Mouse (Mus musculus): ENCODE measurements around the gene Gm17387. TPM values are rescaled to one million over a fixed set of nuclear protein-coding genes. Genes with fewer than 3 reads are reported as not detected.
A peak's percentile ranks its signal among the peaks of the same experiment; 100 is the strongest.

Gm17387 gene
- polyA plus RNA-seq, 1 experiment from 2014 or later, result not detected

- WGBS, result 17% methylated on average over 1 of the region's 1 CpGs
- no peak for ATAC-seq (ENCODE audit: insufficient number of reproducible peaks, insufficient read depth, low FRiP score, low read depth)
These were observed 31.1 kb upstream of the Gm17387 start for GRCm38 (mm10) chr7:140997817-140998216.

GRCm38 (mm10) chr7:140998853-140999700 is 29.9 kb upstream of the Gm17387 start:
- Histone ChIP-seq H3K9me3 (ENCODE audit: control insufficient read depth, low read depth, low read length) (no peaks in the 10 kb centered on the region), H3K4me3 (ENCODE audit: low read depth, low read length) (no peak overlapping the region), H3K4me2 (replicated peaks; ENCODE audit: low read depth, low read length) (no peak overlapping the region), H3K4me1 (ENCODE audit: control insufficient read depth, insufficient read depth, low read length) (no peaks in the 10 kb centered on the region), H3K36me3 (ENCODE audit: control insufficient read depth, insufficient read depth, low read length) (no peaks in the 10 kb centered on the region), H3K9ac (replicated peaks; ENCODE audit: low read depth, low read length) (no peak overlapping the region), H3K27me3 (ENCODE audit: control insufficient read depth, insufficient read depth, low read length) (no peaks in the 10 kb centered on the region), H3K27ac (ENCODE audit: low read length) (no peak overlapping the region)
- ATAC-seq (ENCODE audit: insufficient number of reproducible peaks, insufficient read depth, low FRiP score, low read depth), result no peak
- WGBS, result 86% methylated on average over 11 of the region's 11 CpGs

More at GRCm38 (mm10) chr7:140997817-140998216, 31.1 kb upstream of the Gm17387 start:
- no peaks in the 10 kb centered on the region for H3K9me3 ChIP-seq (ENCODE audit: control insufficient read depth, low read depth, low read length)
- H3K27ac ChIP-seq (ENCODE audit: low read length), result no peak overlapping the region
- H3K4me2 ChIP-seq (replicated peaks; ENCODE audit: low read depth, low read length), result no peak overlapping the region
- no peaks in the 10 kb centered on the region for H3K27me3 ChIP-seq (ENCODE audit: control insufficient read depth, insufficient read depth, low read length)
- H3K4me3 ChIP-seq (ENCODE audit: low read depth, low read length), result no peak overlapping the region
- no peaks in the 10 kb centered on the region for H3K36me3 ChIP-seq (ENCODE audit: control insufficient read depth, insufficient read depth, low read length)
- H3K4me1 ChIP-seq (ENCODE audit: control insufficient read depth, insufficient read depth, low read length), result no peaks in the 10 kb centered on the region
- no peak overlapping the region for H3K9ac ChIP-seq (replicated peaks; ENCODE audit: low read depth, low read length)

- 79% methylated on average over 15 of the region's 15 CpGs for WGBS
These were observed 27.8 kb upstream of the Gm17387 start for GRCm38 (mm10) chr7:141000881-141001708.

GRCm38 (mm10) chr7:141003248-141004010 is 25.5 kb upstream of the Gm17387 start:
- no peak for ATAC-seq (ENCODE audit: insufficient number of reproducible peaks, insufficient read depth, low FRiP score, low read depth)
- Histone ChIP-seq H3K4me2 (replicated peaks; ENCODE audit: low read depth, low read length) (no peak overlapping the region), H3K36me3 (ENCODE audit: control insufficient read depth, insufficient read depth, low read length) (no peaks in the 10 kb centered on the region), H3K4me3 (ENCODE audit: low read depth, low read length) (no peak overlapping the region), H3K9ac (replicated peaks; ENCODE audit: low read depth, low read length) (no peak overlapping the region), H3K27ac (ENCODE audit: low read length) (no peak overlapping the region), H3K9me3 (ENCODE audit: control insufficient read depth, low read depth, low read length) (no peaks in the 10 kb centered on the region), H3K27me3 (ENCODE audit: control insufficient read depth, insufficient read depth, low read length) (no peaks in the 10 kb centered on the region), H3K4me1 (ENCODE audit: control insufficient read depth, insufficient read depth, low read length) (peaks cover under 1% of the 10 kb centered on the region; the same call in 1 of the 2 replicates)
- 67% methylated on average over 5 of the region's 5 CpGs for WGBS

More at GRCm38 (mm10) chr7:141000881-141001708, 27.8 kb upstream of the Gm17387 start:
- Histone ChIP-seq H3K27me3 (ENCODE audit: control insufficient read depth, insufficient read depth, low read length) (no peaks in the 10 kb centered on the region), H3K36me3 (ENCODE audit: control insufficient read depth, insufficient read depth, low read length) (no peaks in the 10 kb centered on the region), H3K4me1 (ENCODE audit: control insufficient read depth, insufficient read depth, low read length) (no peaks in the 10 kb centered on the region), H3K4me3 (ENCODE audit: low read depth, low read length) (no peak overlapping the region), H3K9me3 (ENCODE audit: control insufficient read depth, low read depth, low read length) (no peaks in the 10 kb centered on the region), H3K9ac (replicated peaks; ENCODE audit: low read depth, low read length) (no peak overlapping the region), H3K4me2 (replicated peaks; ENCODE audit: low read depth, low read length) (no peak overlapping the region), H3K27ac (ENCODE audit: low read length) (no peak overlapping the region)
- no peak for ATAC-seq (ENCODE audit: insufficient number of reproducible peaks, insufficient read depth, low FRiP score, low read depth)

- Histone ChIP-seq H3K36me3 (ENCODE audit: control insufficient read depth, insufficient read depth, low read length) (no peaks in the 10 kb centered on the region), H3K27ac (ENCODE audit: low read length) (no peak overlapping the region), H3K9me3 (ENCODE audit: control insufficient read depth, low read depth, low read length) (no peaks in the 10 kb centered on the region), H3K27me3 (ENCODE audit: control insufficient read depth, insufficient read depth, low read length) (no peaks in the 10 kb centered on the region), H3K4me1 (ENCODE audit: control insufficient read depth, insufficient read depth, low read length) (peaks cover 18% of the 10 kb centered on the region; the same call in 1 of the 2 replicates), H3K4me3 (ENCODE audit: low read depth, low read length) (no peak overlapping the region), H3K4me2 (replicated peaks; ENCODE audit: low read depth, low read length) (no peak overlapping the region), H3K9ac (replicated peaks; ENCODE audit: low read depth, low read length) (no peak overlapping the region)
- 84% methylated on average over 6 of the region's 6 CpGs for WGBS
- ATAC-seq (ENCODE audit: insufficient number of reproducible peaks, insufficient read depth, low FRiP score, low read depth), result no peak
These were observed 22.5 kb upstream of the Gm17387 start for GRCm38 (mm10) chr7:141006446-141006845.

- Histone ChIP-seq H3K4me2 (replicated peaks; ENCODE audit: low read depth, low read length) (no peak overlapping the region), H3K4me1 (ENCODE audit: control insufficient read depth, insufficient read depth, low read length) (peaks cover 18% of the 10 kb centered on the region; the same call in 1 of the 2 replicates), H3K9me3 (ENCODE audit: control insufficient read depth, low read depth, low read length) (no peaks in the 10 kb centered on the region), H3K4me3 (ENCODE audit: low read depth, low read length) (no peak overlapping the region), H3K36me3 (ENCODE audit: control insufficient read depth, insufficient read depth, low read length) (no peaks in the 10 kb centered on the region), H3K27ac (ENCODE audit: low read length) (no peak overlapping the region), H3K27me3 (ENCODE audit: control insufficient read depth, insufficient read depth, low read length) (no peaks in the 10 kb centered on the region), H3K9ac (replicated peaks; ENCODE audit: low read depth, low read length) (no peak overlapping the region)
- no peak for ATAC-seq (ENCODE audit: insufficient number of reproducible peaks, insufficient read depth, low FRiP score, low read depth)
- 86% methylated on average over 5 of the region's 5 CpGs for WGBS
These were observed 22.0 kb upstream of the Gm17387 start for GRCm38 (mm10) chr7:141006914-141007313.

- H3K4me1 ChIP-seq (ENCODE audit: control insufficient read depth, insufficient read depth, low read length), result peaks cover 18% of the 10 kb centered on the region; the same call in 1 of the 2 replicates
- peak overlapping the region; percentile 57 for H3K4me2 ChIP-seq (replicated peaks; ENCODE audit: low read depth, low read length)
- no peaks in the 10 kb centered on the region for H3K9me3 ChIP-seq (ENCODE audit: control insufficient read depth, low read depth, low read length)
- H3K27ac ChIP-seq (ENCODE audit: low read length), result peak overlapping the region; percentile 39; the same call in 1 of the 2 replicates
- WGBS, result 15% methylated on average over 7 of the region's 7 CpGs
- no peak for ATAC-seq (ENCODE audit: insufficient number of reproducible peaks, insufficient read depth, low FRiP score, low read depth)
- no peak overlapping the region for H3K4me3 ChIP-seq (ENCODE audit: low read depth, low read length)
- no peak overlapping the region for H3K9ac ChIP-seq (replicated peaks; ENCODE audit: low read depth, low read length)
- no peaks in the 10 kb centered on the region for H3K36me3 ChIP-seq (ENCODE audit: control insufficient read depth, insufficient read depth, low read length)
- H3K27me3 ChIP-seq (ENCODE audit: control insufficient read depth, insufficient read depth, low read length), result no peaks in the 10 kb centered on the region
These were observed 20.6 kb upstream of the Gm17387 start for GRCm38 (mm10) chr7:141008312-141008761.

All from stomach, embryonic 14.5 days (tissue).